Comparison of ENCODE assay signal across 39 mouse cellular contexts in the genomic region with DNA sequence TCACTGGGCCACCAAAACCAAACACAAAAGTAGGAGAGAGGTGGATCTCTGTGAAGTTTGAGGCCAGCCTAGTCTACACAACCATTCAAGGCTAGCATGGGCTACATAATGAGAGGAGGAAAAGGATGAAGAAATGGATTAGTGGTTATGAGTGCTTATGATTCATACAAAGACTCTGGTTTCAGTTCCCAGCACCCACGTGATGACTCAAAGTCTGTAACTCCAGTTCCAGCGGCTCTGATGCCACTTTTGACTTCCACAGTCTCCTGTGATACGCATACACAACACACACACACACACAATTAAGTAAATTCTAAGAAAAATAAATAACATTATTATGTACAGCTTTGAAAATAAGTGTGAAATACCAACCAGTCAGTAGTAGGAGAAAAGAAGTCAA. TPM values are rescaled to one million over a fixed set of nuclear protein-coding genes. Genes with fewer than 3 reads are reported as not detected.
"Had no signal": no experiment of that assay in that cellular context is flagged by ENCODE, and none has a peak within 500 bp of the region (broad histone marks: within the 10 kb centered on the region; RNA-seq: fewer than 3 reads in every experiment).

No protein-coding gene starts in this region.

- H3K9me3 ChIP-seq: heart, embryonic 10.5 days; heart, embryonic 12.5 days; hindbrain, embryonic 13.5 days; hindbrain, embryonic 15.5 days; kidney, embryonic 15.5 days; limb, embryonic 10.5 days; limb, embryonic 12.5 days; liver, embryonic 13.5 days; liver, embryonic 15.5 days had no signal

- H3K9ac ChIP-seq: heart, embryonic 12.5 days; kidney, embryonic 15.5 days; limb, embryonic 12.5 days; liver, embryonic 13.5 days; liver, embryonic 15.5 days had no signal

- ATAC-seq: intestine, embryonic 16.5 days had no signal

- H3K27me3 ChIP-seq: heart, embryonic 12.5 days; hindbrain, embryonic 13.5 days; hindbrain, embryonic 15.5 days had no signal

- H3K36me3 ChIP-seq: liver, embryonic 13.5 days; liver, embryonic 15.5 days had no signal

- DNase-seq: gastrocnemius, adult 2 months; gastrocnemius, postnatal 10 days; gastrocnemius, postnatal 25 days; heart, adult 18-20 months; heart, postnatal 10 days; heart, postnatal 36 days; kidney, adult 11 months; kidney, adult 2 months; kidney, adult 9 months; kidney, postnatal 14 days; kidney, postnatal 4 days; layer of hippocampus, postnatal 36 days; liver; liver, embryonic 13.5 days had no signal

- H3K27ac ChIP-seq: gastrocnemius, adult 2 months; heart, embryonic 10.5 days; kidney, embryonic 15.5 days; kidney, postnatal 0 days; limb, embryonic 12.5 days; liver, embryonic 13.5 days; liver, embryonic 15.5 days had no signal

- H3K4me1 ChIP-seq: heart, embryonic 12.5 days had no signal

RNA-seq across cellular contexts. Expression of a gene that starts 20.2 kb away (rescaled TPM):
- total RNA-seq: gastrocnemius, adult 2 months; gastrocnemius, postnatal 10 days; gastrocnemius, postnatal 25 days; gastrocnemius, postnatal 4 days; heart, adult 18-20 months; heart, adult 8-10 months; heart, postnatal 10 days; heart, postnatal 36 days; hematopoietic stem cell, adult 5-6 weeks; hindbrain, postnatal 0 days; layer of hippocampus, adult 2 months; layer of hippocampus, postnatal 14 days; layer of hippocampus, postnatal 36 days; left cerebral cortex, adult 2 months; left cerebral cortex, postnatal 14 days; left cerebral cortex, postnatal 36 days had no signal
- polyA plus RNA-seq: heart, embryonic 10.5 days; heart, embryonic 12.5 days; heart, embryonic 14.5 days; heart, embryonic 16.5 days; hindbrain, embryonic 11.5 days; hindbrain, embryonic 13.5 days; hindbrain, embryonic 15.5 days; hindbrain, postnatal 0 days; intestine, embryonic 14.5 days; intestine, embryonic 16.5 days; kidney, adult 2 months; kidney, embryonic 15.5 days; limb, embryonic 10.5 days; limb, embryonic 12.5 days; limb, embryonic 14.5 days; liver, embryonic 11.5 days; liver, embryonic 13.5 days; liver, embryonic 15.5 days had no signal
